Mouse (Mus musculus): ENCODE results near the gene Glipr1l1.

- TF ChIP-seq POLR2A (IDR thresholded peaks at IDR 0.05; ENCODE audit: borderline replicate concordance, extremely low read depth, insufficient read depth, insufficient read length, poor library complexity, severe bottlenecking) (no peak), CTCF (IDR thresholded peaks at IDR 0.05; ENCODE audit: borderline replicate concordance, extremely low read depth, insufficient read depth, insufficient read length) (no peak)
Measured at GRCm38 (mm10) chr10:112080044-112080443, 20.1 kb downstream of the Glipr1l1 start.

Data from brain, embryonic 14.5 days (tissue).